Mouse (Mus musculus): ENCODE data around the gene Cgn. TPM values are rescaled to one million over a fixed set of nuclear protein-coding genes. Genes with fewer than 3 reads are reported as not detected.
"Not testable (repeated sequence)": the region's sequence is repeated elsewhere in the genome, so short reads cannot be mapped to it uniquely, and the experiment has no call there.

Cgn gene
- total RNA-seq, 2 experiments from 2014 or later = 0.35 to 0.83 TPM

GRCm38 (mm10) chr3:94792258-94792657 is 6.0 kb upstream of the Cgn start:
- DNase-seq = no peak
- intact Hi-C loops (cut with DNase I) = no loop called here

DNA sequence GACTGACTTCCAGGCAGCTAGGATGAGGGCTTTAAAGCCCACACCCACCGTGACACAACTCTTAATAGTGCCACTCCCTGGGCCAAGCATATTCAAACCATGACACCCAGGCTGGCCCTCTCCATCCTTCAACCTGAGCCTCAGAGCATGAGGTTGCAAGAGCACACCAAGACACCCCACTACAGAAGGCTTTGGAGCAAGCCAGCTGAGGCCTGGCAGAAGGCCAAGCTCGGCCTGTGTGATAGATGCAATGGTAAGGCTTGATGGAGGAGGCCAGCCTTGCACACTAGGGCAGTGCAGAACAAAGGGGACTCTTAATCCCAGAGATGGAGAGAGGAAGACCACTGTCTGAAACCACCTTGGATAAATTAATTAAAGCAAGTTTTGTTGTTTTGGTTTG is 3.2 kb upstream of the Cgn start:
- no peak for DNase-seq
- intact Hi-C loops (cut with DNase I) = no loop called here

- intact Hi-C loops (cut with DNase I) = no loop called here
- no peak for DNase-seq
Observed at GRCm38 (mm10) chr3:94789071-94789470, 2.8 kb upstream of the Cgn start.

- intact Hi-C loops (cut with DNase I) = no loop called here
- DNase-seq = no peak
Observed at GRCm38 (mm10) chr3:94787122-94787780, 959 bp upstream of the Cgn start.

DNA sequence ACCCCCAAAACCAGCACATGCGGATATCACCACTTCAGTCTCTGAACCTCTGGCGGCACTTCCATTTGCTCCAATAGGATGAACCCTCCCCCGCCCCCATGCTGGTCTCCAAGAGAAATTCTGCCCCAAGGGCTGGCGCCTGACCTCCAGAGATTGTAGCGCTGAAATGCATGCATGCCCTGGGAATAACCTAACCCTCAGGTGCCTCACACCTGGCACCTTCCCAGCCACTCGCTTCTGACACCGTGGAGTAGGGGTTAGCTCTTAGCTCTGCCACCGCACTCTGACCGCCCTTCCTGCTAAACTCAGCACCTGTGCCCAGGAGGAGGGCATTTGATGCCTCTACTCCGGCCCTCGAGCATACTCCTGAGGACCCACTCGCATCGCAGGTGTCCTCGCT is 334 bp downstream of the Cgn start:
- no peak for DNase-seq
- intact Hi-C loops (cut with DNase I) = no loop called here

GRCm38 (mm10) chr3:94784171-94784701 is 2.1 kb downstream of the Cgn start:
- no peak for DNase-seq
- intact Hi-C loops (cut with DNase I) = no loop called here

DNA sequence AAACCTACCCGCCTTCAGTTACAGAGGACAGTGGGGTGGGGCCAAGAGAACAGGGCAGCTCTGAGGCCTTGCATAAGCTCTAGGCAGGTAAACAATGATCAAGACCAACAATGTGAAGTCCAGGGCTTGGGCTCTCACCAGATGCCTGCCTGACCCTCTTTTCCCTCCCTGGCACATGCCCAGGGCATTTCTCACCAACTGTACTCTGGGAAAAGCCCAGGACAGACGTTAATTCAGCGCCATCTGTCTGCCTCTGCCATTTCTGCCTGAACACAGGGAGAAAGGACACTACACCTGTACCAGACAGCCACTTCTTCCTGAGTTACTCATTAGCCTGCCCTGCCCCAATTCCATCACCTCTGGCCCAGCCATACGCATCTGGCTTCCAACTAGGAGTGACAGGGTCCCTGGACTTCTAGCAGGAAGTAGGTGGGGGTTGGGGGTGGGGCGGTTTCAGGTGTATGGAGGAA is 2.8 kb downstream of the Cgn start:
- DNase-seq = no peak
- intact Hi-C loops (cut with DNase I) = no loop called here

DNA sequence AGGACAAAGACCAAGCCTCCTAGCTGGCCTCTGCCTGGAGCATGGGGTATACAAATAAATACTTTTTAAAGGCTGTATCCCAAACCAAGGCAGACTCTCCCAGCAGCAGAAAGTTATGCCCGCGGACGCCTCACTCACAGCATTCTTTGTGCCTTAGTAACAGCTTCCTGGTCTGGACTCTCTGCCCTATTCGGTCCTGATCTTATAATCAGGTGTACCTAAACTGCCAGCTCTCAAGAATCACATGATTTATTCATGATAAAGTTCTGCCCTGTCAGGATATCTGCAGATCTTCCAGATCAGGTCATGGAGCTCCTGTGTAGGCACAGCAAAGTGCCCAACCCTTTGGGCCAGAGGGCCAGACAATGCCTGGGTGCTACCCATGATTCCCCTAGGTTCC is 3.4 kb downstream of the Cgn start:
- no peak for DNase-seq
- intact Hi-C loops (cut with DNase I) = no loop called here

DNA sequence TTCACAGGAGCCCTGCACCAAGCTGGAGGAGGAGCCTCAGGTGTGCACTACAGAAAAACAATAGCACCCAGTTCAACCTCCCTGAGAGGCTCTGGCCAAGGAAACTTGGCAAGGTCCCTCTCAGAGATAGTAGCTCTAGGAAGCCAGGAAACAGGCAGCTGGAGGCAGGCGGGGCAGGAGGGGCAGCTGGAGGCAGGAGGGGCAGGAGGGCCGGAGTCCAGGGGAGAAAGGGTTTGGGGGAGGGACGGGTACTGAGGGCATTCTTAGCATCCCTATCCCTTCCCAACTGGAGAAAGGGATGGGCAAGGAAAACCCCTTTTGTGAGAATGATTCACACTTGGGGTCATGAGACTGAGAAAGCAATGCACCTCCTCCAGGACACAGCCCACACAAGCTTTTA is 4.9 kb downstream of the Cgn start:
- intact Hi-C loops (cut with DNase I) = no loop called here
- peak in 1 of 2 experiments; percentile 14 for DNase-seq

DNA sequence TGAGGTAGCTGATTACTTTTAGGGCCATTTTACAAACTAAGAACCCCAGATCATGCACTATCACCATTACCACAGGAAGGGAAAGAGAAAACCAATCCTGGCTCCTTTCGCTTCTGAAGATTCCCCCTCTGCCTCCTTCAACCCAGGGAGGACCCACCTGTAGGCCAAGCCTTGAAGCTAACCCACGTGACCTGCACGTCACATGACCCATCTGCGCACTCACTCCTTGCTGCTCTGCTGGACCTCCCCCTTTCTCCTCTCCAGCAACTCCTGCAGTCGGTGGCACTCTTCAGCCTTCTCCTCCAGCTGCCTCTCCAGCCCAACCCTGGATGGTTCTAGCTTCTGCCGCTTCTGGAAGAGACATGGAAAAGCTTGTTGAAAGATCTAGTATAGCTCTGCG is 10.4 kb downstream of the Cgn start:
- intact Hi-C loops (cut with DNase I) = no loop called here

GRCm38 (mm10) chr3:94774039-94774438 is 12.3 kb downstream of the Cgn start:
- intact Hi-C loops (cut with DNase I) = no loop called here
- DNase-seq = no peak

More for the DNA sequence above, 10.4 kb downstream of the Cgn start:
- no peak for DNase-seq

GRCm38 (mm10) chr3:94765456-94765855 is 20.8 kb downstream of the Cgn start:
- intact Hi-C loops (cut with DNase I); DNase-seq: not testable (repeated sequence)

DNA sequence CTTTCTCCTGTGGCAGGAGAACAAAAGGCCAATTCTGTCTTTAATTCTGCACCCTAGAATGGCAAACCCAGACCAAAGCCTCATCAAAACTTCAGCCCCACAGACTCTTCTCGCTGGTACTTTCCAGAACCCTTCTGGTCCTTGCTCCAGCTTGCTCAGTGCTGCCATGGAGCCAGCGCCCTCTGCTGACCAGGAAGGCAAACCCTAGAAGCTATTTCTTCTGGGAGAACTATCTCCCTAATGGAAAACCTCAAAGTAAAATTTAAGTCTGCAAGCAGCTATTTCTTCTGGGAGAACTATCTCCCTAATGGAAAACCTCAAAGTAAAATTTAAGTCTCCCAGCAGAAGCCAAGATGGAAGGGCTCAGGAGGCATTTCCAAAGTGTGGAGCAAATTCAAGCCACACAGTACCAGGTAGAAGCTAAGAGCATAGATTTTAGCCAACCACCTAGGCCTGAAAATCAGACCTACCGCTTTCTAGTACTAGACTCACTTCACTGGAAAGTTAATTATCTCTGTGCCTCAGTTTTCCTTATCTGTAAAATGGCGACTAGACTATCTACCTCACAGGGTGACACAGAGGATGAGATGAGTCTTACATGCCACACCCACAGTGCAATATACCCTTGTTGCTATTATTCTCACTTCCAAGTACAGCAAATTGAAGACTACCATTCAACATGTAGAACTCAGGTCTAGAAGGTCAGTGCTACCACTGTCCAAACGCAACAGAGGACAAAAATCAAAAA is 21.6 kb downstream of the Cgn start:
- DNase-seq; intact Hi-C loops (cut with DNase I): not testable (repeated sequence)

DNA sequence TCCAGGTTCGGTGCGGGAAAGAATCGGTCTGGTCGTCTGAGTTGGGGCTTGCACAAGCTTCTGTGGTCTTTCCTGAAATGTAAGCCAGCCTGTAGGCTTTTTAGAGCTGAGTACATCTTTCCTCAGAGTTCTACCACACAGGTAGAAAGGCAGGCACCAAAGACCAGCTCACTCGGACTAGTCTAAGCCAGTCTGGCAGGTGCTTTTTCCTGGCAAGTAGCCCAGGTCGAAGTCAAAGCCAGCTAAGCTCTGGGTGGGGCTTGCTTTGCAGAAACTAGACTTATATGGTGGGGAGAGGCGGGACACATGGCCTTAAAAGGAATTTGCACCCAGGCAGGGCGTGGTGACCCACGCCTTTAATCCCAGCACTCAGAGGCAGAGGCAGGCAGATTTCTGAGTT is 27.9 kb downstream of the Cgn start:
- DNase-seq; intact Hi-C loops (cut with DNase I): not testable (repeated sequence)

- DNase-seq = peak; percentile 8 to 13
- intact Hi-C loops (cut with DNase I) = not testable (repeated sequence)
Observed at GRCm38 (mm10) chr3:94758056-94758409, 28.3 kb downstream of the Cgn start.

DNA sequence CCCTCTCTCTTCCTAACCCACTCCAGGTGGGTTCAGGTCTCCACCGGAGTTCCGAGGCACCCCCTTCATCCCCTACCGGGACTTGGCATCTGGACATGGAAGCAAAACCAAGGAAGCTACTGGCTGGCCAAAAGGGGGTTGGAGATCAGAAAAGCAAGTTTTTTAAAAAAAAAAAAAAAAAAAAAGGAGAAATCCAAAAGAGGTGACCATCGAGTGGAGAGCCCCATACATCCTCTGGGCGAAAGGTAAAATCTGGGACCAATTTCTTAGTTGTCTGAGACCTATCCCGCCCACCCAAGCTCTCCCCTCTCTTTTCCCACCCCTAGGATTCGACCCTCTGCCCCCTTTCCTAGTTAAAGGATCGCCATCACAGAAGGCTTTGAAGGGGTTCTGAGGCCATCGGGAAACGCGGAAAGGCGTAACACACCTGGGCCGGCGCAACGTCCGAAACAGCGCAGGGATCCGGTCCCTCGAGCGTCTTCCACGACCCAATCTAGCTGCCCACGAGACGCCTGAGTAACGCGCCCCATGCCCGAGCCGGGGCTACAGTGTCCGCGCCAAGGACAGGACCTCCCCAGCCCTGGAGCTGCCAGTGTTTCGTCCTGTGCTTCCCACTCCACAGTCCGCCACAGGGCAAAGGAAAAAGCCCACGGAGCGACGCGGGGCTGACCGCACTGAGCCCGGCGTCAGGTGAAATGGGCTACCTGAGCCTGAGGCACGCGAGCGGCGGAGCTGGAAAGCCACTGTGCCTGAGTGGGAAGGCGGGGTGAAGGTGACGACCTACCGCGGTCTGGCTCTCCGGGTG is 28.8 kb downstream of the Cgn start:
- DNase-seq; intact Hi-C loops (cut with DNase I): not testable (repeated sequence)

DNA sequence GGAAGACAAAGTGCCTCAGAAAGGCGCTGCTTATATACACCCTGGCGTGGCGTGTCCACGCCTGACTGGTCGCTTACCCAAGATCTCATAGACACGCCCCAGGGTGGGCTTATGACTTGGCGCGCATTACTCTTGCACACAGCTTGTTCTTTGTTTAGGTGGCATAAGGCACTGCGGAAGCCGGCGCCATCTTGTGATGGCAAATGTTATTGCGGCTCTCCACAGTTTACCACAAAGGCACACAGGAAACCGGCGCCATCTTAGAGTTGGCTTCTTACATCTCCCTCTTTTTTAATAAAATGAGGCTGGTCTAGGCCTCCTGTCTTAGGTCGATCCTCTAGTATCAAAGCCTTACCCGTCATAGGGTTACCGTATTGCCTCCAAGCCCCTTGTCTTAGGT is 40.6 kb downstream of the Cgn start:
- no peak for DNase-seq

GRCm38 (mm10) chr3:94723637-94724036 is 62.7 kb downstream of the Cgn start:
- intact Hi-C loops (cut with DNase I) = loop anchor here (5.0 kb wide), 1 partner anchor 86 kb away; no protein-coding TSS in a partner anchor
- DNase-seq = not testable (repeated sequence)

More for the DNA sequence above, 40.6 kb downstream of the Cgn start:
- intact Hi-C loops (cut with DNase I) = no loop called here

DNA sequence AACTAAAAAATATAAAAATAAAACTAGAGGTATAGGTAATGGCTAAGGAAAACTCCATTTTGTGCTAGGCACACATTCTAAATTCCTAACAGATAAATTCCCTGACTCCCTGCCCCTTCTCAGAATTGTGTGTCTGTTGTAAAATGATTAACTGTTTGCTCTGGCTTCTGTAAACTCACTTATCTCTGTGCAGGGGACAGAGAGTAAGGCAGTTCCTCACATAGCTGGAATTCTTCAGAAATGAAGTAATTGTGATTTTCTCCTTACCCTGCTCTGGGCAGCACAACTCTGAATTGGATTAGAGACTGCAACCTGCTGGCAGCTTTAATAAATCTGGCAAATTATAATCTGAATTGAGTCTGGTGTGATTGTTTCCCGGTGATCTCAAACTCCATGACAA is 68.0 kb downstream of the Cgn start:
- DNase-seq; intact Hi-C loops (cut with DNase I): not testable (repeated sequence)

DNA sequence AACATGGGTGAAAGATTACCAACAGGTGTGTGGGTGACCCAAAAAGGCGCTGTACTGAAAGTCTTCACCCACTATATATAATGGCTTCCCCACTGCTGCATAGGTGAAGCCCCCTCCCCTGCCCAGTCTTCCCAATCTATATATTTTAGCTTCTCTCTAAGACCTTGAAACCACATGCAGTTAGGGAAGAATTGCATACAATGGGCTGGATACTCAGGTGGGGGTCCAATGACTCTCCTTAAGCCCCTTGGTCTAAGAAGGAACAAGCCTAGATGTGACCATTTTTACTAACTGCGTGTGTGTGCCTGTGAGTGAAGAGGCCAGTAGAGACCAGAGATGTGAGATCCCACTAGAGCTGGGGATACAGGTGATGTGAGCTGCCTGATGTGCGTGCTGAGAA is 72.9 kb downstream of the Cgn start:
- DNase-seq; intact Hi-C loops (cut with DNase I): not testable (repeated sequence)

DNA sequence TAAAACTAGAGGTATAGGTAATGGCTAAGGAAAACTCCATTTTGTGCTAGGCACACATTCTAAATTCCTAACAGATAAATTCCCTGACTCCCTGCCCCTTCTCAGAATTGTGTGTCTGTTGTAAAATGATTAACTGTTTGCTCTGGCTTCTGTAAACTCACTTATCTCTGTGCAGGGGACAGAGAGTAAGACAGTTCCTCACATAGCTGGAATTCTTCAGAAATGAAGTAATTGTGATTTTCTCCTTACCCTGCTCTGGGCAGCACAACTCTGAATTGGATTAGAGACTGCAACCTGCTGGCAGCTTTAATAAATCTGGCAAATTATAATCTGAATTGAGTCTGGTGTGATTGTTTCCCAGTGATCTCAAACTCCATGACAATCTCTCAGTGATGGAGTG is 75.7 kb downstream of the Cgn start:
- intact Hi-C loops (cut with DNase I); DNase-seq: not testable (repeated sequence)

Data from heart, postnatal 36 days (tissue).